Mouse (Mus musculus): Measurements from ENCODE around the gene 6030408B16Rik. TPM values are rescaled to one million over a fixed set of nuclear protein-coding genes. Genes with fewer than 3 reads are reported as not detected.

The 6030408B16Rik gene
- total RNA-seq, 2 experiments from 2014 or later = 0.22 to 0.29 TPM

GRCm38 (mm10) chr15:101336474-101337174, 43.6 kb downstream of the 6030408B16Rik start:
- DNase-seq = no peak
- intact Hi-C loops (cut with DNase I; ENCODE audit: low total_unique reads) = loop anchor here (10.0 kb wide), 2 partner anchors 188 to 728 kb away; no protein-coding TSS in a partner anchor

- intact Hi-C loops (cut with DNase I; ENCODE audit: low total_unique reads) = loop anchor here (2.0 to 10.0 kb wide), 3 partner anchors 186 to 726 kb away; no protein-coding TSS in a partner anchor
- peak; percentile 31 for DNase-seq
Measured at GRCm38 (mm10) chr15:101338359-101338758, 45.3 kb downstream of the 6030408B16Rik start.

- DNase-seq = peak; percentile 84
- intact Hi-C loops (cut with DNase I; ENCODE audit: low total_unique reads) = loop anchor here (2.0 to 10.0 kb wide), 3 partner anchors 185 to 725 kb away; no protein-coding TSS in a partner anchor
Measured at GRCm38 (mm10) chr15:101339537-101339936, 46.5 kb downstream of the 6030408B16Rik start.

- peak; percentile 57 for DNase-seq
- intact Hi-C loops (cut with DNase I; ENCODE audit: low total_unique reads) = loop anchor here (5.0 to 10.0 kb wide), 4 partner anchors 45 to 430 kb away; partner anchors contain the start of gene Krt83
Measured at GRCm38 (mm10) chr15:101341797-101342515, 48.9 kb downstream of the 6030408B16Rik start.

Other genes with a start within 250 kb of the 6030408B16Rik start
- gene Gm47841, start 245.8 kb upstream of the 6030408B16Rik start, total RNA-seq (2021) = not detected
- 1 to 10 TPM; 1.3 to 1.4 TPM for gene Fignl2, start 214.6 kb upstream of the 6030408B16Rik start, total RNA-seq (2021)
- gene Ankrd33, start 177.5 kb upstream of the 6030408B16Rik start, total RNA-seq (2021) = not detected
- 10 to 100 TPM; 12.9 to 15.0 TPM for gene Acvrl1, start 164.7 kb upstream of the 6030408B16Rik start, total RNA-seq (2021)
- gene Acvr1b, start 119.1 kb upstream of the 6030408B16Rik start, total RNA-seq (2021) = 10 to 100 TPM; 21.8 to 29.9 TPM
- gene Grasp, start 69.0 kb upstream of the 6030408B16Rik start, total RNA-seq (2021) = 1 to 10 TPM; 8.3 to 9.4 TPM
- gene Nr4a1, start 38.9 kb upstream of the 6030408B16Rik start, total RNA-seq (2021) = 10 to 100 TPM; 30.5 to 49.0 TPM
- gene Atg101, start 8.9 kb upstream of the 6030408B16Rik start, total RNA-seq (2021) = 10 to 100 TPM; 27.7 to 35.0 TPM
- gene Krt80, start 77.0 kb downstream of the 6030408B16Rik start, total RNA-seq (2021) = 1 to 10 TPM in 1 of 2 experiments, under 1 TPM in 1; 0.69 to 1.4 TPM
- not detected for gene Krt7, start 117.8 kb downstream of the 6030408B16Rik start, total RNA-seq (2021)
- gene Krt87, start 145.6 kb downstream of the 6030408B16Rik start, total RNA-seq (2021) = not detected
- not detected for gene Krt88, start 154.5 kb downstream of the 6030408B16Rik start, total RNA-seq (2021)
- gene Krt81, start 170.5 kb downstream of the 6030408B16Rik start, total RNA-seq (2021) = not detected
- gene Krt86, start 180.3 kb downstream of the 6030408B16Rik start, total RNA-seq (2021) = not detected
- under 1 TPM in 1 of 2 experiments, not detected in 1; 0.14 TPM for gene Krt83, start 198.3 kb downstream of the 6030408B16Rik start, total RNA-seq (2021)
- gene Gm49425, start 224.0 kb downstream of the 6030408B16Rik start, total RNA-seq (2021) = not detected
- gene Krt84, start 239.6 kb downstream of the 6030408B16Rik start, total RNA-seq (2021) = under 1 TPM in 1 of 2 experiments, not detected in 1; 0.08 TPM